Mouse (Mus musculus) stomach, postnatal 0 days (tissue): ENCODE results near the gene Mymx.

Experiments used
- CTCF ChIP-seq: IDR thresholded peaks from 2 replicates; pipeline ENCODE4 v1.5.1; 2016; ENCODE audit warnings: antibody characterized with exemption, low read depth, mild to moderate bottlenecking, moderate library complexity
- EP300 ChIP-seq: optimal IDR thresholded peaks from 2 replicates; pipeline ENCODE3; 2016; ENCODE audit warnings: antibody characterized with exemption

- TF ChIP-seq CTCF (peak; percentile 94), EP300 (no peak)
Measured at GRCm38 (mm10) chr17:45563655-45564530, 38.0 kb downstream of the Mymx start, which contains the start of gene Slc35b2.
